Mouse (Mus musculus) splenic B cell, adult 2 months (primary cell): Measurements from ENCODE around the gene Gm21958.

Experiments used
- DNase-seq: peaks from one replicate; pipeline ENCODE4 v3.0.0-alpha.2; 2011; ENCODE audit warnings: low read depth, low spot score
- H3K27me3 ChIP-seq: 2 replicates; pipeline ENCODE4 v1.6.1; 2012; ENCODE audit warnings: mild to moderate bottlenecking, low read length, moderate library complexity, mixed read lengths; ENCODE audit not compliant: control insufficient read depth, poor library complexity, insufficient read depth, severe bottlenecking
- H3K36me3 ChIP-seq: 2 replicates; pipeline ENCODE4 v1.6.1; 2012; ENCODE audit warnings: mild to moderate bottlenecking, low read length, moderate library complexity, mixed read lengths; ENCODE audit not compliant: control insufficient read depth, poor library complexity, insufficient read depth, severe bottlenecking

The Gm21958 gene

GRCm38 (mm10) chr3:54692202-54693055, 21.7 kb downstream of the Gm21958 start, which contains the start of gene Supt20:
Gene Supt20, plus strand, starts transcription at chr3:54692807.
- H3K27me3 ChIP-seq: no peaks in the 10 kb centered on the region
- DNase-seq: peak; percentile 96
- H3K36me3 ChIP-seq: peaks cover 9% of the 10 kb centered on the region; the same call in 1 of the 2 replicates

- Histone ChIP-seq H3K27me3 (no peaks in the 10 kb centered on the region), H3K36me3 (no peaks in the 10 kb centered on the region)
- peak; percentile 47 for DNase-seq
Measured at GRCm38 (mm10) chr3:54689091-54689490, 25.1 kb downstream of the Gm21958 start.

GRCm38 (mm10) chr3:54687245-54687644, 26.9 kb downstream of the Gm21958 start:
- DNase-seq: no peak
- no peaks in the 10 kb centered on the region for H3K27me3 ChIP-seq
- H3K36me3 ChIP-seq: no peaks in the 10 kb centered on the region

DNA sequence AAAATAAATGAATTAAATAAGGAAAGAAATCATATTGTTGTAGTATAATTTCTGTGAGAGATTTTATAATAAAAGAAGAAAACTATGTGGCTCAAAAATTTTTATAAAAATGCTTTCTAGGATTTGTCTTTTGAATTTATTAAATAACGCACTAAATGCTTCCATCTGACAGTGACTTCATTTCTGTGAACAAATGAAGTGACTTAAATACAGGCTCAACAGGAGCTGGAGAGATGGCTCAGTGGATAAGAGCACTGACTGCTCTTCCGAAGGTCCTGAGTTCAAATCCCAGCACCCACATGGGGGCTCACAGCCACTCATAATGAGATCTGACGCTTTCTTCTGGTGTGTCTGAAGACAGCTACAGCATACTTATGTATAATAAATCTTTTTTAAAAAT, 29.0 kb downstream of the Gm21958 start:
- DNase-seq: no peak
- Histone ChIP-seq H3K27me3 (no peaks in the 10 kb centered on the region), H3K36me3 (no peaks in the 10 kb centered on the region)

DNA sequence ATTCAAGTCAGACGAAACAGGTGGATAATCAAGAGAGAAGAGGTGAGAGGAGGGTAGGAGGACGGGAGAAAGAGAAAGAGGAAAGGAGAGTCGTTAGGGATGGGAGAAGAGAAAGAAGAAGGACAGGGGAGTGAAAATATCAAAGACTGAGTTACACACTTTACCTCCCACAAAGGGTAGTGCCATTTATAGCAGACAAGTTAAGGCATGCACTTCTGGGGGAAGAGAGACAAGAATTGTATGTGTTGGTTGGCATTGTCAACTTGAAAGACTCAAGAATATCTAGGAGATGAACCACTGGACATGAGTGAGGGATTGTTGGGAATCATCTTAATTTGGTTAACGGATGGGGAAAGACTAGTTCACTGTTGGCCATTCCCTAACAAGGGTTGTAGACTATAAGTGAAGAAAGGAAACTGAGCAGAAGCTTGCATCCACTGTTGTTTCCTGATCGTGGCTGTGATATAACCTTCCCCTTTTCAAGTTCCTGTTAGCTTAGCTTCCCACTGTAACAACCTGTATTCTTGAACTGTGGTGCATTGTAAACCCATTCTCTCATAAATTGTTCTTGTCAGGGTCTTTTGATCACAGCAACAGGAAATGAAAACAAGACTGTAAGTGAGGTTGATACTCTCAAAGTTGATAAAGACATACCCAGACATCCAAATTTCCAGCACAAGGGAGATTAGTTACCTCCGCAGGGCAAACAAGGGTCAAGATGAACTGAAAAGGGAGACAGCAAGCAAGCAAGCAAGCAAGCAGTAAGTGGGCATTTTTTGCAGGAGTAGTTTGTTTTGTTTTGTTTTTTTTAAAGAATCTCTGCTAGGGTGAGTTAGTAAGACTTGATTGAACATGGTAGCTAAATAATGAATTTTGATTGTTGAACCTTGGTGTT, 32.6 kb downstream of the Gm21958 start:
- Histone ChIP-seq H3K36me3 (no peaks in the 10 kb centered on the region), H3K27me3 (no peaks in the 10 kb centered on the region; the same call in 1 of the 2 replicates)
- no peak for DNase-seq

DNA sequence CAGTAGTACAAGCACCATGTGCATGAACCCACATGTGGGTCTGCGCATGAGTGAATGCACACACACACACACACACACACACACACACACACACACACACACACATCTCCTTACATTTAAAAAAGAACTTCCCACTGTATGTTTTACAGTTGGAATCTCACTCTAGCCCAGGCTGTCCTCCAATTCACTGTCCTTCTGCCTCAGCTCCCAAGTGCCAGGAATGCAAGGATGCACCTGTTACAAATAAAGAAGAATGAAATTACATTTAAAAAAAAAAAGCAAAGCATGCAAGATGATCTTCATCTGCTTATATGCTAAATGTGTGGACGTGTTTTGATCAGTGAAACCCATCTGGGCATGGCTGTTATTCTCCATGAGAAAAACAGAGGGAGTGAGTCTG, 37.3 kb downstream of the Gm21958 start:
- DNase-seq: no peak
- no peaks in the 10 kb centered on the region for H3K36me3 ChIP-seq
- H3K27me3 ChIP-seq: no peaks in the 10 kb centered on the region; the same call in 1 of the 2 replicates

- DNase-seq: peak; percentile 59
- no peaks in the 10 kb centered on the region; the same call in 1 of the 2 replicates for H3K27me3 ChIP-seq
- no peaks in the 10 kb centered on the region for H3K36me3 ChIP-seq
Measured at GRCm38 (mm10) chr3:54672557-54673529, 41.3 kb downstream of the Gm21958 start.

DNA sequence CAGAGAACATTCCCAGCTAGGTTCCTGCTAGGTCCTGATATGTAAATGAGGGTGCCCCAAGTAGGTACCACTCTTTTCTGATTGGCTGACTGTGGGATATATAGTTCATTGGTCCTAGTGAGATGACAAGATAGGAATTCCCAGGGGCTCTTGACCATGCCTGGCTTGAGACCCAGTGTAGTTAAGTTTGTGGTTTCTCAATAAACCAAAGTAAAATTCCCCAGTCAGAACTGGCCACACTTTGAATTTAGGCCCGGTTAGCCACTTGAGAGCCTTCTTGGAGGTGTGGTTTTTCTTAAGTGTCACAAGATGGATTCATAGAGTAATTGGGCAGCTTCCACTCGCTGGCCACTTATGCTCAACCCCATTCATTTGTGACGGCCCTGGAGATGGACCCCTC, 42.0 kb downstream of the Gm21958 start:
- H3K36me3 ChIP-seq: no peaks in the 10 kb centered on the region
- no peak for DNase-seq
- H3K27me3 ChIP-seq: no peaks in the 10 kb centered on the region; the same call in 1 of the 2 replicates

- Histone ChIP-seq H3K36me3 (no peaks in the 10 kb centered on the region), H3K27me3 (no peaks in the 10 kb centered on the region)
- peak; percentile 18 for DNase-seq
Measured at GRCm38 (mm10) chr3:54669559-54669958, 44.6 kb downstream of the Gm21958 start.

DNA sequence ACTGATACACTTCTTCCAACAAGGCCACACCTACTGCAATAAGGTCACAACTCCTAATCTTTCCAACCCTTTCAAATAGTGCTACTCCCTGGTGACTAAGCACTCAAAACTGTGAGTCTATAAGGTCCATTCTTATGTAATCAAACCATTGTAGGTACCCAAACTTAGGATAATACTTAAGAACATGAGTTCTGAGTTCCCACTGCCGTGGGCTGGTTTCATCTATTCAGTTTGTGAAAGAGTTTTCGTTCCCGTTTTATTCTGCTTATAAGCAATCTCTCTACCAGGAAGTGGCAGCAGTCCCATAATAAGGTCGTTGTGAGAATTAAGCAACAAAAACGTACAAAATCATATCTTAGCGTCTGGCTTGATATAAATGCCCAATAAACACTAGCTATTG, 45.4 kb downstream of the Gm21958 start:
- Histone ChIP-seq H3K36me3 (no peaks in the 10 kb centered on the region), H3K27me3 (no peaks in the 10 kb centered on the region)
- no peak for DNase-seq

- DNase-seq: no peak
- Histone ChIP-seq H3K36me3 (no peaks in the 10 kb centered on the region), H3K27me3 (no peaks in the 10 kb centered on the region)
Measured at GRCm38 (mm10) chr3:54668141-54668540, 46.0 kb downstream of the Gm21958 start.
